8 mouse cellular contexts compared by ENCODE assay signal in the genomic region with DNA sequence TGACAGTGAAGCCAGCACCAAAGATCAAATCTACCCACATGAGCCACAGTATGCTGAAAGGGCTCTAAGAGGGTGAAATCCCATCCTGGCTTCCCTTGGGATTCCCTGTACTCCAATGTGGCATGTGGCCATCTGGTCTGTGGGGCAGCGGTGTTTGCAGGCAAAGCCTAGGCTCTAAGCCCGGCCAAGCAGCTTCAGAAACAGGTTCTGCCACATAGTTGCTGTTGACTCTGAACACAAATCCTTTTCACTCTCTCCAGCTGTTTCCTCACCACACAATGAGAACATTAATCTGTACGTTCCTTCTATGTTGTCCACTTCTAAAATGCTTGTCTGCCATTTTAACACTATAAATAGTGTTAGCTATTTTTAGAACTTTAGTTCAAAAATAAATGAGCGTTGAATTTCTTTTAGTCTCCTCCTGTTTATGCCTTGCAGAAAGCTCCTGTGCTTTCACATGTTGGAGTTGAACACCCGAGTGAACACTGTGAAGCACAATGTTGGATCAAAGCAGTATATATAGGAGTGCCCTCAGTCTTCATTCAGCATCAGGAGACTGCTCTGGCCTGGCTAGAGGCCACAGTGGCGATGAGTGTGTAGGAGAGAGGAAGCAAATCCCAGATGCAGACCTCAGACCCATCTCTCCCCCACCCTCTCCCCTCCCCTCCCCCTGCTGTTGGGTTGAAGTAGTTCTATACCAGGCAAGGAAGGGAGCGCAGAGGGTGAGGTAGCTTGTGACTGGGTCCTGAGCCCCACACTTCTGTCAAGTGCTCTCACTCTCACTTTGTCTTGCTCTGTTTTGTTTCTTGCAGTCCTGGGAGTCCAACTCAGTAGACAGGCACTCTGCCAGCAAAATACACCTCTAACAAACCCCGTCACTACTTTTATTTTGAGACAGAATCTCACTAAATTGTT.
A peak's percentile ranks its signal among the peaks of the same experiment; 100 is the strongest.
DNase-seq lines count a peak whose midpoint lies in the region; ATAC-seq and TF ChIP-seq lines count a peak whose summit lies in the region.
"Had no signal": no experiment of that assay in that cellular context is flagged by ENCODE, and none has a peak within 500 bp of the region (broad histone marks: within the 10 kb centered on the region; RNA-seq: fewer than 3 reads in every experiment).

No protein-coding gene starts in this region.

- ATAC-seq in heart, embryonic 15.5 days (replicated peaks; ENCODE audit: insufficient number of reproducible peaks, insufficient read depth, low FRiP score, low read depth) = no peak
- 0 out of 2 replicates have a peak, but pooled peaks have one; percentile 31 for ATAC-seq in limb, embryonic 12.5 days (ENCODE audit: insufficient number of reproducible peaks, insufficient read depth, low FRiP score, low TSS enrichment, low read depth)
- no peak for ATAC-seq in monocyte, adult 5-6 weeks (replicated peaks; ENCODE audit: insufficient number of reproducible peaks, low FRiP score, low TSS enrichment, poor library complexity, severe bottlenecking)
- ATAC-seq in forebrain, embryonic 14.5 days = no peak

- no peak overlapping the region for H3K4me2 ChIP-seq in heart, embryonic 15.5 days
- H3K4me2 ChIP-seq in limb, embryonic 12.5 days = no peak overlapping the region
- H3K4me2 ChIP-seq in forebrain, embryonic 14.5 days (ENCODE audit: low read length) = no peak overlapping the region
- H3K4me2 ChIP-seq: liver, embryonic 15.5 days had no signal

- H3K4me1 ChIP-seq in E14TG2a.4 (replicated peaks; ENCODE audit: low read depth, low read length) = peaks cover 27% of the 10 kb centered on the region
- H3K4me1 ChIP-seq in heart, embryonic 15.5 days (replicated peaks) = peaks cover 31% of the 10 kb centered on the region
- peaks cover 31% of the 10 kb centered on the region for H3K4me1 ChIP-seq in limb, embryonic 12.5 days (replicated peaks)
- H3K4me1 ChIP-seq in forebrain, embryonic 14.5 days (ENCODE audit: control insufficient read depth, insufficient read depth, low read length) = no peaks in the 10 kb centered on the region

- DNase-seq in R1 (ENCODE audit: low read depth, low spot score) = peak; percentile 44
- DNase-seq in frontal cortex, postnatal 14 days (ENCODE audit: low spot score in 2 of 2) = no peak
- no peak for DNase-seq in forebrain, embryonic 14.5 days (ENCODE audit: low spot score)

- 0 out of 2 replicates have a peak, but pooled peaks have one; percentile 5 for TF ChIP-seq CTCF in E14TG2a.4 (conservative IDR thresholded peaks at IDR 0.05; ENCODE audit: low read length)

- H3K36me3 ChIP-seq in E14TG2a.4 (ENCODE audit: insufficient read depth, low read length) = peaks cover 25% of the 10 kb centered on the region
- H3K36me3 ChIP-seq in heart, embryonic 15.5 days = peaks cover 2% of the 10 kb centered on the region; the same call in 1 of the 2 replicates
- peaks cover 29% of the 10 kb centered on the region for H3K36me3 ChIP-seq in limb, embryonic 12.5 days
- H3K36me3 ChIP-seq in forebrain, embryonic 14.5 days (ENCODE audit: control insufficient read depth, insufficient read depth, low read length) = peaks cover 7% of the 10 kb centered on the region; the same call in 1 of the 2 replicates

- H3K27ac ChIP-seq in heart, embryonic 15.5 days = peak overlapping the region; percentile 84
- peak overlapping the region; percentile 83 for H3K27ac ChIP-seq in limb, embryonic 12.5 days
- H3K27ac ChIP-seq in forebrain, embryonic 14.5 days (ENCODE audit: low read depth, low read length) = no peak overlapping the region
- H3K27ac ChIP-seq: liver, embryonic 15.5 days had no signal

- H3K27me3 ChIP-seq in E14TG2a.4 (ENCODE audit: insufficient read depth, low read length) = no peaks in the 10 kb centered on the region
- no peaks in the 10 kb centered on the region for H3K27me3 ChIP-seq in heart, embryonic 15.5 days
- H3K27me3 ChIP-seq in limb, embryonic 12.5 days = no peaks in the 10 kb centered on the region
- no peaks in the 10 kb centered on the region for H3K27me3 ChIP-seq in forebrain, embryonic 14.5 days (replicated peaks; ENCODE audit: control insufficient read depth, insufficient read depth, low read length)
- H3K27me3 ChIP-seq: liver, embryonic 15.5 days had no signal

- no peak overlapping the region for H3K9ac ChIP-seq in heart, embryonic 15.5 days
- no peak overlapping the region for H3K9ac ChIP-seq in limb, embryonic 12.5 days (replicated peaks)
- no peak overlapping the region for H3K9ac ChIP-seq in forebrain, embryonic 14.5 days (ENCODE audit: low read length)
- H3K9ac ChIP-seq: liver, embryonic 15.5 days had no signal

- no peaks in the 10 kb centered on the region for H3K9me3 ChIP-seq in E14TG2a.4 (ENCODE audit: low read length)
- H3K9me3 ChIP-seq in heart, embryonic 15.5 days (replicated peaks) = no peaks in the 10 kb centered on the region
- H3K9me3 ChIP-seq in limb, embryonic 12.5 days = no peaks in the 10 kb centered on the region
- H3K9me3 ChIP-seq in forebrain, embryonic 14.5 days (replicated peaks; ENCODE audit: control insufficient read depth, low read length) = no peaks in the 10 kb centered on the region
- H3K9me3 ChIP-seq: liver, embryonic 15.5 days had no signal

- WGBS in heart, embryonic 15.5 days = 32% methylated on average over 8 of the region's 8 CpGs
- WGBS in limb, embryonic 12.5 days = 64% methylated on average over 8 of the region's 8 CpGs
- WGBS in forebrain, embryonic 14.5 days = 74% methylated on average over 8 of the region's 8 CpGs

- no peak overlapping the region for H3K4me3 ChIP-seq in E14TG2a.4 (replicated peaks; ENCODE audit: low read length)
- H3K4me3 ChIP-seq in heart, embryonic 15.5 days = no peak overlapping the region
- no peak overlapping the region for H3K4me3 ChIP-seq in limb, embryonic 12.5 days (replicated peaks)
- no peak overlapping the region for H3K4me3 ChIP-seq in forebrain, embryonic 14.5 days (ENCODE audit: low read depth, low read length)
- H3K4me3 ChIP-seq: liver, embryonic 15.5 days had no signal
